Mouse (Mus musculus): ENCODE measurements around the gene Vps45.

GRCm38 (mm10) chr3:96098616-96099267 lies 40.5 kb upstream of the Vps45 start:
- no peak for TF ChIP-seq POLR2A (IDR thresholded peaks at IDR 0.05; ENCODE audit: borderline replicate concordance, extremely low read depth, low read depth, low read length)
- TF ChIP-seq CTCF (IDR thresholded peaks at IDR 0.05; ENCODE audit: insufficient read depth, low read length): no peak

All from lung, adult 2 months (tissue).